Mouse (Mus musculus) neural tube, embryonic 13.5 days (tissue): Measurements from ENCODE around the gene Lrp5. TPM values are rescaled to one million over a fixed set of nuclear protein-coding genes. Genes with fewer than 3 reads are reported as not detected.
"Not testable (repeated sequence)": the region's sequence is repeated elsewhere in the genome, so short reads cannot be mapped to it uniquely, and the experiment has no call there.

ENCODE experiments used
- ATAC-seq: fragments of 200-750 bp; cut with Nextera tagmentation; 2 replicates; pipeline ENCODE4 v1.8.0; 2017; ENCODE audit warnings: low read depth, mild to moderate bottlenecking, moderate TSS enrichment, moderate library complexity
- H3K27ac ChIP-seq: fragments of 300-500 bp; sonication (generic); replicated peaks from 2 replicates; pipeline ENCODE4 v1.5.1; 2015; ENCODE audit warnings: moderate library complexity, mild to moderate bottlenecking, inconsistent platforms
- H3K27me3 ChIP-seq: fragments of 300-500 bp; sonication (generic); 2 replicates; pipeline ENCODE4 v1.6.1; 2015; ENCODE audit warnings: mild to moderate bottlenecking, inconsistent platforms
- H3K36me3 ChIP-seq: fragments of 300-500 bp; sonication (generic); 2 replicates; pipeline ENCODE4 v1.6.1; 2015; ENCODE audit warnings: mild to moderate bottlenecking, inconsistent platforms
- H3K4me1 ChIP-seq: fragments of 300-500 bp; sonication (generic); replicated peaks from 2 replicates; pipeline ENCODE4 v1.6.1; 2015; ENCODE audit warnings: inconsistent platforms
- H3K4me2 ChIP-seq: fragments of 300-500 bp; sonication (generic); 2 replicates; pipeline ENCODE4 v1.6.1; 2015; ENCODE audit warnings: inconsistent platforms, mild to moderate bottlenecking, moderate library complexity
- H3K4me3 ChIP-seq: fragments of 300-500 bp; sonication (generic); 2 replicates; pipeline ENCODE4 v1.5.1; 2015; ENCODE audit warnings: mild to moderate bottlenecking, inconsistent platforms
- H3K9ac ChIP-seq: fragments of 300-500 bp; sonication (generic); 2 replicates; pipeline ENCODE4 v1.6.1; 2015; ENCODE audit warnings: moderate library complexity, mild to moderate bottlenecking, inconsistent platforms
- H3K9me3 ChIP-seq: fragments of 300-500 bp; sonication (generic); 2 replicates; pipeline ENCODE4 v1.6.1; 2016; ENCODE audit warnings: inconsistent platforms
- WGBS: fragments of 180-500 bp; shearing (Covaris S2); methylation state at CpG from one replicate; pipeline ENCODE4 v1.1.7; 2015; 5-methylcytosine and 5-hydroxymethylcytosine counted together
- polyA plus RNA-seq: library from polyadenylated mRNA; unstranded; fragments of >200 nt; fragmentation: Nextera tagmentation; extraction: Ambion mirVana; gene quantifications from 2 replicates; pipeline ENCODE4 v1.2.1, GENCODE M21; 2015

Lrp5 gene
- polyA plus RNA-seq, 1 experiment from 2014 or later: 1.6 TPM

DNA sequence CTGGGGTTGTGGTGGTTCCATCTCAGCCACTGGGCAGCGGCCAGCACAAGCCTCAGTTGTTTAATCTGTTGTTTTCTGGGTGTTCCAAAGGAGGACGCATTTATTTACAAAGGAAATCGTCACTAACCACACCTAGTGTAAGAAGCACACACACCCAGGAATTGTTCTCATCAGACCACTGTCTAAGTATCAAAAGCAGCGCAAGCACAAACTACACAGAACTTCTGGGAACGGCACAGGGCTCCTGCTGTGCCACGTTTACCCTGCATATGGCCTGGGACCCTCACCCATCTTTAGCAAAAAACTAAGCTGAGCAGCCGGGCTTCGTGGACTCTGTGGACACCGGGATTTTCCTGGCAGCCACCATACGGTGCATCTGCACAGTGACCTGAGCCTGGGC lies 17.8 kb downstream of the Lrp5 start:
- H3K27me3 ChIP-seq: no peaks in the 10 kb centered on the region
- no peak overlapping the region for H3K9ac ChIP-seq
- WGBS: 81% methylated on average over 10 of the region's 10 CpGs
- no peaks in the 10 kb centered on the region for H3K36me3 ChIP-seq
- no peak for ATAC-seq
- H3K9me3 ChIP-seq: no peaks in the 10 kb centered on the region
- 0 out of 2 replicates have a peak overlapping the region, but pooled peaks have one; percentile 28 for H3K27ac ChIP-seq
- H3K4me1 ChIP-seq: peaks cover 40% of the 10 kb centered on the region
- H3K4me3 ChIP-seq: no peak overlapping the region
- no peak overlapping the region for H3K4me2 ChIP-seq

DNA sequence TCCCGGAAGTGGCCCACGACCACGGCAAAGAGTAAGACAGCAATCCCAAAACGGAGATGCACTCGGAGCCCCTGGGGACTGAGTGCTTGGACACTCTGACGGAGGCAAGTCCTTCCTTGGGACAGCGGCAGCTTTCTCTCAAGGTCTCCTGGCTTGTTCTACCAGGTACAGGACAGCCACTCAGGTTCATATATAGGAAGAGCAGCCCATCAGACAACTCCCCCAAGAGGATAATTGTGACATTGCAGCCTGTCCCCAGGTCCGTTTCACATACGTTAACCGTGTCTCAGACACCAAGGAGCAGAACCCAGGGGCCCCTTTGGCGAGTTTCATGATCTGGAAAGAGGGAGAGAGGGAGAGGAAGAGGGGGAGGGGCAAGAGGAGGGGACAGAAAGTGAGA lies 18.4 kb downstream of the Lrp5 start:
- Histone ChIP-seq H3K27me3 (no peaks in the 10 kb centered on the region), H3K9ac (no peak overlapping the region), H3K27ac (no peak overlapping the region), H3K4me3 (no peak overlapping the region), H3K36me3 (no peaks in the 10 kb centered on the region), H3K9me3 (no peaks in the 10 kb centered on the region), H3K4me1 (peaks cover 40% of the 10 kb centered on the region), H3K4me2 (no peak overlapping the region)
- 74% methylated on average over 11 of the region's 11 CpGs for WGBS
- ATAC-seq: no peak

DNA sequence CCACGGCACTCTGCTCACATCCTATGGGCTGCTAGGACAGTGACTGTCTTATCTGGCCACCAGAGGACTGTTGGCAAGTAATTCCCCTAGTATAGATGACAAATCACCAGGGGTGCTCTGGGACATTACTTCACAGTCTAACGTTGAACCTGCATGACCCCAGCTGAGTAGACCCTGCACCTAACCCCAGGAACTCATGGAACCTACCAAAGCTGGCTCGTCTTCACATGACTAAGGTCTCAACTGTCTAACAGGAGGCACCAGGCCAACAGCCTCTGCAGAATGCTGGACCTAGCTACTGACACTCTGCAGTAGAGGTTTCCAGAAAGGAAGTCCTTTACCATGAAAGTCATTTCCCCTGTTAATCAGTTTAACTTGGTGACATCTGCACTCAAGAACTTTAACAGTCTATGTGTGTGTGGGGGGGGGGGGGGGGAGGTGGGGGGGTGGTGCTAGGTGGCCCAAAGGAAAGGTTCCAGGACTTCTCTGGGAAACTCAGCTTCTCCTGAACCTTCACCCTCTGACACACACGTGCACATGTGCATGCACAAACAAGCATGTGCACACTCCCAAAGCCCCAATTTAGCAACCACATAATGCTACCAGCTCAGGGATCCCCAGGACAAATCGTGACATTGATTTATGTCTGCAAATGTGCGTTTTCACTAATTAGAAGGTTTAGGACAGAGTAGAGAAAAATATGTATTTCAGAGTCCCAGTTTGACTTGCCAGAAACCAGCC lies 19.0 kb downstream of the Lrp5 start:
- no peak overlapping the region for H3K27ac ChIP-seq
- H3K4me1 ChIP-seq: peaks cover 40% of the 10 kb centered on the region
- no peaks in the 10 kb centered on the region for H3K27me3 ChIP-seq
- H3K36me3 ChIP-seq: no peaks in the 10 kb centered on the region
- H3K9ac ChIP-seq: no peak overlapping the region
- no peak overlapping the region for H3K4me3 ChIP-seq
- H3K4me2 ChIP-seq: no peak overlapping the region
- H3K9me3 ChIP-seq: no peaks in the 10 kb centered on the region
- 85% methylated on average over 6 of the region's 6 CpGs for whole genome bisulfite sequencing
- no peak for ATAC-seq

DNA sequence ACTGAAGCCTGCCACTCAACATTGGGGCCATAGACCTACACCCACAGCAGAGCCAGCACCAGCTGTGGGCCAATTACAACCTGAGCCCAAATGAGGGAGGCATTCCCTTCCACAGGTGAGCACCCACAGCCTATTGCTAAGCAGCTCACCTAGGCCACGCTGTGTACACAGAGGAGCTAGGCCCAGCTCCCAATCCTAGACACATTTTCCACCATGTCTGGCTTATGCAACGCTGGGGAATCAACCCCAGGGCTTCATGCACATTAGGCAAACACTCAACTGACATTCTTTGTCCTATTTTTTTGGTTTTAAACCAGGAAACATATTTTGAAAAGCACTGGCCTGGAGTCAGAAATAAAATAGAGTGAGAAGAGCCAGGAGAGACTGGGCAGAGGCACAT lies 19.7 kb downstream of the Lrp5 start:
- Histone ChIP-seq H3K4me1 (peaks cover 40% of the 10 kb centered on the region), H3K4me3 (no peak overlapping the region), H3K36me3 (no peaks in the 10 kb centered on the region), H3K27ac (no peak overlapping the region), H3K9me3 (no peaks in the 10 kb centered on the region), H3K27me3 (no peaks in the 10 kb centered on the region), H3K4me2 (no peak overlapping the region), H3K9ac (no peak overlapping the region)
- no peak for ATAC-seq
- 93% methylated on average over 2 of the region's 2 CpGs for WGBS

DNA sequence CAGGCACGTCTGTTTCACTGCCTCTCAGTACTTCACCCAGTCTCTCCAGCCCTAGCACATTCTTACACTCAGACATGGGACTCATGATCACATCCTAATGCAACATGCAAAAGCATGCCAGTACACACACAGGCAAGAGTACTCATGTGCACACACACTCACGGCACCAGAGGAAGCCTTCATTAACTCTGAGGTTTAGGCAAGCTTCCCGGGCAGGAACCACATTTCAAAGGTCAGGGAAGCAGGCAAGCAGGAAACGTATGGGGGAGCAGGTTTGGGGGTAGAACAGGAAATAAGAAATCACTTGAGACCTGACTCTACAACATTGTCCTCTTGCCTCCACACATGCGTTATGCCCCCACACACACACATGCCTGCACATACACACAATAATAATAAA lies 20.9 kb downstream of the Lrp5 start:
- H3K36me3 ChIP-seq: no peaks in the 10 kb centered on the region
- ATAC-seq: no peak
- no peak overlapping the region for H3K4me2 ChIP-seq
- 68% methylated on average over 5 of the region's 5 CpGs for whole genome bisulfite sequencing
- H3K4me1 ChIP-seq: peaks cover 39% of the 10 kb centered on the region
- no peak overlapping the region for H3K27ac ChIP-seq
- H3K27me3 ChIP-seq: no peaks in the 10 kb centered on the region
- H3K9ac ChIP-seq: no peak overlapping the region; the same call in 1 of the 2 replicates
- no peaks in the 10 kb centered on the region for H3K9me3 ChIP-seq
- no peak overlapping the region for H3K4me3 ChIP-seq

DNA sequence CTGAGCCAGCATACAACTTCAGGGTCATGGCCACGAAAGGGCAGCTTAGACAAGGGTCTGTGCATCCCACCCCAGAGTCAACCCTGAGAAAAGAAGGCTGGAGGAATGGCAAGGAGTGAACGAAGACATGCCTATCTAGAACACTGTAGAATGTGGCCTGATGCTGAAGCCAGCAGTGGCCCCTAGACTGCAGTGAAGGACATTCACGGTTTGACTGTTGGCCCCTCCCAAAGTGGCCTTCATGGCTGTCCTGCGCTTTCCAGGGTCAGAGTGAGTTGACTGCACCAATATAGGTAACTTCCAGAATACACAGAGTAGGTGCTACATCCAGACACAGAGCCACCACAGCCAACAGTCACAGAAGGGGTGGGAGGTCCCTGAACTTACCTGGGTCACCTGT lies 28.4 kb downstream of the Lrp5 start:
- Histone ChIP-seq H3K9ac (no peak overlapping the region), H3K27me3 (no peaks in the 10 kb centered on the region), H3K27ac (no peak overlapping the region), H3K9me3 (no peaks in the 10 kb centered on the region), H3K4me3 (no peak overlapping the region), H3K4me1 (no peaks in the 10 kb centered on the region), H3K4me2 (no peak overlapping the region), H3K36me3 (peaks cover 14% of the 10 kb centered on the region)
- WGBS: 98% methylated on average over 4 of the region's 4 CpGs
- ATAC-seq: no peak

DNA sequence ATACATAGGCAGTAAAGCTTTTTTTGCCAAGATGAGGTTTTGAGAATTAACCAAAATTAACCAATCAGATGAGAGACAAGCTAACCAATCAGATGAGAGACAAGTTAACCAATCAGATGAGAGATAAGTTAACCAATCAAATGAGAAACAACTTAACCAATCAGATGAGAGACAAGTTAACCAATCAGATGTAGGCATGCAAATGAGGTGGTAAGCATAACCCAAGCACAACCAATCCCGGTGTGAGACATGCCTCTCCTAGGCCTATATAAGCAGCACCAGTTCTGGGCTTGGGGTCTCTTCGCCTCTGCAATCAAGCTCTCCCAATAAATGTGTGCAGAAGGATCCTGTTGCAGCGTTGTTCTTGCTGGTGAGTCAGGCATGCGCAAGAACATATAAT lies 29.3 kb downstream of the Lrp5 start:
- ATAC-seq: not testable (repeated sequence)
- 97% methylated on average over 4 of the region's 4 CpGs for WGBS

DNA sequence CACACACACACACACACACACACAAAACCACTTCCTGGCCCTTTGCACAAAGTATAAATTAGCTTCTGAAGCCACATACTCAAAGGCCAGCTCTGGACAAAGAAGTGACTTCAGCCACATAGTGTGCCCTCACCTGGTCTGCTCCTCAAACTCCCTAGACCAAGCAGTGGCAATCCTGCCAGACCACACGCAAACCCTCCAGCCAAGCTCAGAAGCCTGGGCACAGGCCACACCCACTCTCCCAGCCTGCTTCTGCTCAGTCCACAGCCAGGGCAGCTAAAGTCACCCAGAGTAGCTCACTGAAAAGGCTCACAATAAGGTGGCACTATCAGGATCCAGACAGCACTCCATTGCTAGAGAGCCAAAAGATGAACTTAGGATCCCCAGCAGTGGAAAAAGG lies 30.2 kb downstream of the Lrp5 start:
- no peaks in the 10 kb centered on the region for H3K4me1 ChIP-seq
- H3K27ac ChIP-seq: no peak overlapping the region
- no peak overlapping the region for H3K9ac ChIP-seq
- no peak overlapping the region for H3K4me2 ChIP-seq
- no peak for ATAC-seq
- H3K9me3 ChIP-seq: no peaks in the 10 kb centered on the region
- no peaks in the 10 kb centered on the region for H3K27me3 ChIP-seq
- 74% methylated on average over 1 of the region's 1 CpGs for WGBS
- H3K36me3 ChIP-seq: peaks cover 27% of the 10 kb centered on the region
- no peak overlapping the region for H3K4me3 ChIP-seq

More for the DNA sequence above, 29.3 kb downstream of the Lrp5 start:
- not testable (repeated sequence) for H3K27ac ChIP-seq, H3K4me2 ChIP-seq, H3K27me3 ChIP-seq, H3K4me1 ChIP-seq, H3K4me3 ChIP-seq, H3K9ac ChIP-seq, H3K9me3 ChIP-seq
- peaks cover 18% of the 10 kb centered on the region for H3K36me3 ChIP-seq

DNA sequence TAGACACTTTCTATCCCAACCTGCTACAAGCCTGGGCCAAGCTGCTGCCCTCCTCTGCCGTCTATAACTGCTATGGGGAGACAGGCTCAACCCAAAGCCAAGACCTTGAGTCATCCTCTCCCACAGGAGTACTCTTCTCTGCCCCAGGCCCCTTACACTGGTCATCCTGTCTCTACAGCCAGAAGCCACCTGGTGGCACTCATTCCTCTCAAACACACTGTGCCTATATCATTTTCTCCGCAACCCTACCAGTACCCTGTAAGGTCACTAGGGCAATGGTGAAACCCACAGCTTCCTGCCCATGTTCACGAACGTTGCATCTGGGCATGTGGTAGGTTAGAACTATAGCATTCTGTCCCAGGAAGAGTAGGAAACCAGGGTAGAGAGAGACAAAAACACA lies 31.4 kb downstream of the Lrp5 start:
- ATAC-seq: no peak
- Histone ChIP-seq H3K9ac (no peak overlapping the region), H3K9me3 (no peaks in the 10 kb centered on the region), H3K27me3 (no peaks in the 10 kb centered on the region), H3K4me3 (no peak overlapping the region), H3K4me1 (no peaks in the 10 kb centered on the region), H3K4me2 (no peak overlapping the region), H3K36me3 (peaks cover 29% of the 10 kb centered on the region), H3K27ac (no peak overlapping the region)
- 87% methylated on average over 4 of the region's 4 CpGs for WGBS

DNA sequence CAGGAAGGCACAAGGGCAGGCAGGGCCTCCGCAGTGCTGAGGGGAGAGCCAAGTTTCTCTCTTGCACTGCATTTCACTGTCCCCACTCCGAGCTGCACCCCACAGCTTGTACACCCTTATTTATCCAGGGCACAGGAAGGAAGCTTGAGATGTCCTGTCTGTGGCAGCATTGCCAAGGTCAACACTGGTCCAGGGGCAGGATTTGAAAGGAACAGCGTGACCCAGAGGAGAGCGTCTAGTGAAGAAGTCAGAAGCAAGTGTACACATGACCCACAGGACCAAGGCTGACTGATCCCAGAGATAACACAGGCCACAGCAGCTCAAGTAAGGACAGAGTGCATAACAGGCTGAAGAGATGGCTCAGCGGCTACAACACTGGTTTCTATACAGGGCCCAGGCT lies 32.3 kb downstream of the Lrp5 start:
- Histone ChIP-seq H3K4me3 (no peak overlapping the region), H3K4me2 (no peak overlapping the region), H3K27me3 (no peaks in the 10 kb centered on the region), H3K9ac (no peak overlapping the region), H3K27ac (no peak overlapping the region), H3K36me3 (peaks cover 27% of the 10 kb centered on the region), H3K9me3 (no peaks in the 10 kb centered on the region), H3K4me1 (no peaks in the 10 kb centered on the region)
- 89% methylated on average over 5 of the region's 5 CpGs for WGBS
- ATAC-seq: no peak

DNA sequence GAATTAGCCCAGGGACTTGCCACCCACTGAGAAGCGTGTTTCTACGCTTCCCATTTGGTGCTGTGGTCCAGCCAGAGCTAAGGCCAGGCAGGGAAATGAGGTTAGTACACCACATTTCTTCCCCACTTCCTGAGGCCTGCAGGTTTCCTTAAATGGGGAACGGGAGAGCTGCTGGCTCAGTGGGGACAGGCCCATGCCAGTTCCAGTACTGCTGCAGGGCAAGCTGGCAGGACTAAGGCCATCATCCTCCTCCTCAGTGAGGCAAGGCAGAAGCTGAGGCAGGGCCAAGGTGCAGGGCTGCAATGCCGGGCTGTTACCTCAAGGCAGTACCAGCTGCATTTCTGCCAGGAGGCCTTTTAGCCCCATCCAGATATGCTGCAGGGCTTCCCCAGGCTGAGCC lies 32.9 kb downstream of the Lrp5 start:
- Histone ChIP-seq H3K27ac (no peak overlapping the region), H3K9me3 (no peaks in the 10 kb centered on the region), H3K27me3 (no peaks in the 10 kb centered on the region), H3K4me1 (no peaks in the 10 kb centered on the region), H3K9ac (no peak overlapping the region), H3K4me3 (no peak overlapping the region), H3K4me2 (no peak overlapping the region), H3K36me3 (peaks cover 23% of the 10 kb centered on the region)
- 76% methylated on average over 4 of the region's 4 CpGs for WGBS
- ATAC-seq: no peak

DNA sequence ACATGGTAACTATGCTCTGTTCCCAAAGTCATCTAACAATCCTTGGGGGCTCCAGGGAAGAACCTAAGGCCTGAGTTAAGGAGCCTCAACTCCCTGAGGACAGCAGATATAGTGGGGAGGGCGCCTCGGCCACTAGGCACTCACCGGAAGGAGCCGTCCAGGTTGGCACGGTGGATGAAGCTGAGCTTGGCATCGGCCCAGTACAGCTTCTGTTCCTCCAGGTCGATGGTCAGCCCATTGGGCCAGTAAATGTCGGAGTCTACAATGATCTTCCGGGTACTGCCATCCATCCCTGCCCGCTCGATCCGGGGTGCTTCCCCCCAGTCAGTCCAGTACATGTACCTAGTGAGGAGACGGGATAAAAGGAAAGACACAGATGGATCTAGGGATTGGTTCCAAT lies 34.4 kb downstream of the Lrp5 start:
- Histone ChIP-seq H3K36me3 (peaks cover 15% of the 10 kb centered on the region), H3K27ac (no peak overlapping the region), H3K9ac (no peak overlapping the region), H3K4me3 (no peak overlapping the region), H3K4me2 (no peak overlapping the region), H3K27me3 (no peaks in the 10 kb centered on the region), H3K9me3 (no peaks in the 10 kb centered on the region), H3K4me1 (no peaks in the 10 kb centered on the region)
- ATAC-seq: no peak
- WGBS: 96% methylated on average over 13 of the region's 13 CpGs

DNA sequence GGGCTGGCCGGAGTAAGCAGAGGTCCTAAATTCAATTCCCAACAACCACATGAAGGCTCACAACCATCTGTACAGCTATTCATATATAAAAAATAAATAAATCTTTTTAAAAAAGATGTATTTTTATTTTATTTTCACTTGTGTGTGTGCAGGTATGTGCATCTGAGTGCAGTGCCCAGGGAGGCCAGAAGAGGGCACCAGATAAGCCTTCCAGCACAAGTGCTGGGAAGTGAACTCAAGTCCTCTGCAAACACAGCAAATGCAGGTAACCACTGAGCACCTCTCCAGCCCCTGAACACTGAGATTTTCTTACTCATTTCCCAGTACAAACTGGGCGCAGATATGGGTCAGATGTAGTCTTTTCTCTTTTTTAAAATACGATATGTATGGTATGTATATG lies 35.1 kb downstream of the Lrp5 start:
- WGBS: 100% methylated on average over 3 of the region's 3 CpGs
- peaks cover 15% of the 10 kb centered on the region for H3K36me3 ChIP-seq
- ATAC-seq: no peak
- no peaks in the 10 kb centered on the region for H3K9me3 ChIP-seq
- H3K27me3 ChIP-seq: no peaks in the 10 kb centered on the region
- H3K4me1 ChIP-seq: no peaks in the 10 kb centered on the region
- H3K27ac ChIP-seq: no peak overlapping the region
- H3K4me3 ChIP-seq: no peak overlapping the region
- H3K9ac ChIP-seq: no peak overlapping the region
- H3K4me2 ChIP-seq: no peak overlapping the region
